Mouse (Mus musculus): ENCODE data around the gene Pkp3. TPM values are rescaled to one million over a fixed set of nuclear protein-coding genes. Genes with fewer than 3 reads are reported as not detected.

Gene Pkp3
- polyA plus RNA-seq, 1 experiment from 2014 or later: 3.1 TPM

Other genes starting within 250 kb of the Pkp3 start
- not detected in 2 replicates for gene Urah, start 243.2 kb upstream of the Pkp3 start, polyA plus RNA-seq (2016; fragmentation: Nextera tagmentation; extraction: Ambion mirVana)
- not detected in 2 replicates for gene Scgb1c1, start 232.7 kb upstream of the Pkp3 start, polyA plus RNA-seq (2016; fragmentation: Nextera tagmentation; extraction: Ambion mirVana)
- not detected in 2 replicates for gene Odf3, start 230.4 kb upstream of the Pkp3 start, polyA plus RNA-seq (2016; fragmentation: Nextera tagmentation; extraction: Ambion mirVana)
- not detected in 2 replicates for gene Gm45785, start 221.9 kb upstream of the Pkp3 start, polyA plus RNA-seq (2016; fragmentation: Nextera tagmentation; extraction: Ambion mirVana)
- gene Ric8a, start 221.3 kb upstream of the Pkp3 start, polyA plus RNA-seq (2016; fragmentation: Nextera tagmentation; extraction: Ambion mirVana): 89.1 and 94.8 TPM in 2 replicates
- gene Bet1l, start 220.6 kb upstream of the Pkp3 start, polyA plus RNA-seq (2016; fragmentation: Nextera tagmentation; extraction: Ambion mirVana): 30.3 and 34.2 TPM in 2 replicates
- 293 and 317 TPM in 2 replicates for gene Psmd13, start 196.2 kb upstream of the Pkp3 start, polyA plus RNA-seq (2016; fragmentation: Nextera tagmentation; extraction: Ambion mirVana)
- 32.4 and 33.1 TPM in 2 replicates for gene Sirt3, start 195.9 kb upstream of the Pkp3 start, polyA plus RNA-seq (2016; fragmentation: Nextera tagmentation; extraction: Ambion mirVana)
- 1.9 and 2.2 TPM in 2 replicates for gene Cox8b, start 177.8 kb upstream of the Pkp3 start, polyA plus RNA-seq (2016; fragmentation: Nextera tagmentation; extraction: Ambion mirVana)
- 0.08 TPM in 1 of 2 replicates, not detected in the other for gene Nlrp6, start 157.3 kb upstream of the Pkp3 start, polyA plus RNA-seq (2016; fragmentation: Nextera tagmentation; extraction: Ambion mirVana)
- gene Pgghg, start 136.8 kb upstream of the Pkp3 start, polyA plus RNA-seq (2016; fragmentation: Nextera tagmentation; extraction: Ambion mirVana): 11.2 and 12.2 TPM in 2 replicates
- gene Ifitm5, start 127.9 kb upstream of the Pkp3 start, polyA plus RNA-seq (2016; fragmentation: Nextera tagmentation; extraction: Ambion mirVana): 1.2 and 1.6 TPM in 2 replicates
- 0.55 TPM in 1 of 2 replicates, not detected in the other for gene Gm45717, start 122.3 kb upstream of the Pkp3 start, polyA plus RNA-seq (2016; fragmentation: Nextera tagmentation; extraction: Ambion mirVana)
- gene Ifitm2, start 122.2 kb upstream of the Pkp3 start, polyA plus RNA-seq (2016; fragmentation: Nextera tagmentation; extraction: Ambion mirVana): 314 and 316 TPM in 2 replicates
- 10.1 and 13.6 TPM in 2 replicates for gene Ifitm1, start 111.0 kb upstream of the Pkp3 start, polyA plus RNA-seq (2016; fragmentation: Nextera tagmentation; extraction: Ambion mirVana)
- 23.9 and 29.2 TPM in 2 replicates for gene Ifitm3, start 67.4 kb upstream of the Pkp3 start, polyA plus RNA-seq (2016; fragmentation: Nextera tagmentation; extraction: Ambion mirVana)
- 0.42 and 0.54 TPM in 2 replicates for gene Ifitm6, start 60.3 kb upstream of the Pkp3 start, polyA plus RNA-seq (2016; fragmentation: Nextera tagmentation; extraction: Ambion mirVana)
- gene Gm17387, start 49.1 kb upstream of the Pkp3 start, polyA plus RNA-seq (2016; fragmentation: Nextera tagmentation; extraction: Ambion mirVana): not detected in 2 replicates
- 40.8 and 41.5 TPM in 2 replicates for gene B4galnt4, start 17.1 kb upstream of the Pkp3 start, polyA plus RNA-seq (2016; fragmentation: Nextera tagmentation; extraction: Ambion mirVana)
- gene Sigirr, start 22.4 kb downstream of the Pkp3 start, polyA plus RNA-seq (2016; fragmentation: Nextera tagmentation; extraction: Ambion mirVana): 1.6 and 2.3 TPM in 2 replicates
- 0.22 TPM in 1 of 2 replicates, not detected in the other for gene Ano9, start 39.6 kb downstream of the Pkp3 start, polyA plus RNA-seq (2016; fragmentation: Nextera tagmentation; extraction: Ambion mirVana)
- gene Ptdss2, start 44.2 kb downstream of the Pkp3 start, polyA plus RNA-seq (2016; fragmentation: Nextera tagmentation; extraction: Ambion mirVana): 74.7 and 79.8 TPM in 2 replicates
- 56.9 and 60.9 TPM in 2 replicates for gene Rnh1, start 94.6 kb downstream of the Pkp3 start, polyA plus RNA-seq (2016; fragmentation: Nextera tagmentation; extraction: Ambion mirVana)
- gene Hras, start 115.8 kb downstream of the Pkp3 start, polyA plus RNA-seq (2016; fragmentation: Nextera tagmentation; extraction: Ambion mirVana): 114 and 121 TPM in 2 replicates
- 11.2 TPM in 2 replicates for gene Lrrc56, start 115.9 kb downstream of the Pkp3 start, polyA plus RNA-seq (2016; fragmentation: Nextera tagmentation; extraction: Ambion mirVana)
- gene Lmntd2, start 135.9 kb downstream of the Pkp3 start, polyA plus RNA-seq (2016; fragmentation: Nextera tagmentation; extraction: Ambion mirVana): 2.5 and 3.8 TPM in 2 replicates
- gene Rassf7, start 137.6 kb downstream of the Pkp3 start, polyA plus RNA-seq (2016; fragmentation: Nextera tagmentation; extraction: Ambion mirVana): 37.1 and 38.7 TPM in 2 replicates
- gene Phrf1, start 150.6 kb downstream of the Pkp3 start, polyA plus RNA-seq (2016; fragmentation: Nextera tagmentation; extraction: Ambion mirVana): 88.0 and 92.7 TPM in 2 replicates
- 1.0 and 1.7 TPM in 2 replicates for gene Irf7, start 188.3 kb downstream of the Pkp3 start, polyA plus RNA-seq (2016; fragmentation: Nextera tagmentation; extraction: Ambion mirVana)
- not detected in 2 replicates for gene Cdhr5, start 198.6 kb downstream of the Pkp3 start, polyA plus RNA-seq (2016; fragmentation: Nextera tagmentation; extraction: Ambion mirVana)
- gene Sct, start 200.9 kb downstream of the Pkp3 start, polyA plus RNA-seq (2016; fragmentation: Nextera tagmentation; extraction: Ambion mirVana): 4.5 and 7.1 TPM in 2 replicates
- 0.82 and 0.94 TPM in 2 replicates for gene Drd4, start 213.8 kb downstream of the Pkp3 start, polyA plus RNA-seq (2016; fragmentation: Nextera tagmentation; extraction: Ambion mirVana)
- gene Deaf1, start 249.5 kb downstream of the Pkp3 start, polyA plus RNA-seq (2016; fragmentation: Nextera tagmentation; extraction: Ambion mirVana): 98.9 and 108 TPM in 2 replicates
- 60.9 and 62.5 TPM in 2 replicates for gene Tmem80, start 249.5 kb downstream of the Pkp3 start, polyA plus RNA-seq (2016; fragmentation: Nextera tagmentation; extraction: Ambion mirVana)